Mouse (Mus musculus) CH12.LX (cell line): ENCODE data around the gene Tspan7. TPM values are rescaled to one million over a fixed set of nuclear protein-coding genes. Genes with fewer than 3 reads are reported as not detected.

Source experiments
- DNase-seq: peaks from one replicate; pipeline ENCODE4 v3.0.0-alpha.2; 2013; ENCODE audit errors: extremely low read depth
- H3K27ac ChIP-seq: 2 replicates; pipeline ENCODE4 v1.5.1; 2012; ENCODE audit warnings: low read depth, mild to moderate bottlenecking, control low read depth, moderate library complexity; ENCODE audit not compliant: insufficient read depth
- H3K27me3 ChIP-seq: replicated peaks from 2 replicates; pipeline ENCODE3; 2012; ENCODE audit warnings: inconsistent platforms
- H3K36me3 ChIP-seq, 2 experiments: replicated peaks in 1 of 2; 2 replicates each; pipeline versions ENCODE3 to v1.6.1; 2012; ENCODE audit warnings: inconsistent platforms in 1 of 2, low read length in 1 of 2, mild to moderate bottlenecking in 1 of 2, mixed read lengths in 1 of 2, moderate library complexity in 1 of 2; ENCODE audit not compliant: control insufficient read depth in 1 of 2, insufficient read depth in 1 of 2
- H3K4me1 ChIP-seq, 2 experiments: 2 replicates each; pipeline ENCODE4 v1.6.1; 2012; ENCODE audit warnings: inconsistent platforms in 1 of 2, moderate library complexity in 1 of 2; ENCODE audit not compliant: insufficient read depth in 2 of 2, control insufficient read depth in 1 of 2
- H3K4me2 ChIP-seq: 2 replicates; pipeline ENCODE4 v1.6.1; 2012; ENCODE audit warnings: low read depth, mild to moderate bottlenecking, control low read depth; ENCODE audit not compliant: poor library complexity, insufficient read depth, severe bottlenecking
- H3K4me3 ChIP-seq, 3 experiments: fragments of 150-350 bp in 1 of 3; sonication (generic) in 1 of 3; replicated peaks in 1 of 3; 2 replicates each; pipeline versions ENCODE3 to v1.5.1; 2011 to 2012; ENCODE audit warnings: low read depth in 2 of 3, low read length in 2 of 3, mild to moderate bottlenecking in 2 of 3, moderate library complexity in 2 of 3, control low read depth in 1 of 3, improper control_type of control experiment in 1 of 3, inconsistent platforms in 1 of 3, mixed read lengths in 1 of 3; ENCODE audit not compliant: poor library complexity in 1 of 3
- H3K79me2 ChIP-seq: replicated peaks from 2 replicates; pipeline ENCODE4 v1.6.1; 2012; ENCODE audit warnings: mild to moderate bottlenecking, moderate library complexity; ENCODE audit not compliant: control insufficient read depth, poor library complexity, insufficient read depth, severe bottlenecking; ENCODE audit errors: extremely low read depth
- H3K9ac ChIP-seq: 2 replicates; pipeline ENCODE4 v1.6.1; 2012; ENCODE audit warnings: low read depth, mild to moderate bottlenecking, control low read depth, moderate library complexity; ENCODE audit not compliant: insufficient read depth
- H3K9me3 ChIP-seq: replicated peaks from 2 replicates; pipeline ENCODE3; 2012; ENCODE audit warnings: low read length, inconsistent platforms, mixed read lengths
- BHLHE40 ChIP-seq: IDR thresholded peaks from 2 replicates; pipeline ENCODE4 v1.6.1; 2011; ENCODE audit warnings: mild to moderate bottlenecking, low read depth, low read length, improper control_type of control experiment
- CHD1 ChIP-seq: IDR thresholded peaks from 2 replicates; pipeline ENCODE4 v1.6.1; 2012; ENCODE audit warnings: low read depth, low read length, improper control_type of control experiment, inconsistent platforms
- CHD2 ChIP-seq: IDR thresholded peaks from 2 replicates; pipeline ENCODE4 v1.6.1; 2011; ENCODE audit warnings: low read length, improper control_type of control experiment
- CTCF ChIP-seq, 2 experiments: IDR thresholded peaks in 1 of 2; conservative IDR thresholded peaks in 1 of 2; 2 replicates each; pipeline ENCODE4 v1.5.1; 2011 to 2012; ENCODE audit warnings: low read depth in 2 of 2, low read length in 2 of 2, improper control_type of control experiment in 1 of 2, inconsistent platforms in 1 of 2, mild to moderate bottlenecking in 1 of 2, moderate library complexity in 1 of 2
- ELF1 ChIP-seq: IDR thresholded peaks from 2 replicates; pipeline ENCODE4 v1.6.1; 2014; ENCODE audit warnings: low read depth, mild to moderate bottlenecking, inconsistent platforms, low read length, improper control_type of control experiment
- GABPA ChIP-seq: IDR thresholded peaks from 2 replicates; pipeline ENCODE4 v1.6.1; 2012; ENCODE audit warnings: low read depth, low read length, improper control_type of control experiment, inconsistent platforms; ENCODE audit not compliant: insufficient replicate concordance
- IRF4 ChIP-seq: IDR thresholded peaks from 2 replicates; pipeline ENCODE4 v1.6.1; 2014; ENCODE audit warnings: low read depth, mild to moderate bottlenecking, inconsistent platforms, low read length, improper control_type of control experiment
- JUN ChIP-seq: IDR thresholded peaks from 2 replicates; pipeline ENCODE4 v1.6.1; 2011; ENCODE audit warnings: low read depth, mild to moderate bottlenecking, low read length, improper control_type of control experiment, moderate library complexity; ENCODE audit not compliant: insufficient read depth
- JUND ChIP-seq: conservative IDR thresholded peaks from 2 replicates; pipeline ENCODE4 v1.6.1; 2011; ENCODE audit warnings: low read depth, low read length, improper control_type of control experiment
- MAFK ChIP-seq: IDR thresholded peaks from 2 replicates; pipeline ENCODE4 v1.6.1; 2011; ENCODE audit warnings: low read length, improper control_type of control experiment; ENCODE audit not compliant: insufficient replicate concordance
- MAX ChIP-seq: IDR thresholded peaks from 2 replicates; pipeline ENCODE4 v1.6.1; 2011; ENCODE audit warnings: low read length, improper control_type of control experiment
- MAZ ChIP-seq: IDR thresholded peaks from 2 replicates; pipeline ENCODE4 v1.6.1; 2012; ENCODE audit warnings: low read depth, mild to moderate bottlenecking, inconsistent platforms, low read length, improper control_type of control experiment, moderate library complexity
- MYC ChIP-seq: IDR thresholded peaks from 2 replicates; pipeline ENCODE4 v1.6.1; 2011; ENCODE audit warnings: low read depth, mild to moderate bottlenecking, improper control_type of control experiment, low read length
- NELFE ChIP-seq: IDR thresholded peaks from 2 replicates; pipeline ENCODE4 v1.6.1; 2011; ENCODE audit warnings: low read depth, low read length, improper control_type of control experiment
- PAX5 ChIP-seq: IDR thresholded peaks from 2 replicates; pipeline ENCODE4 v1.6.1; 2012; ENCODE audit warnings: low read length, inconsistent platforms, mixed read lengths
- POLR2A ChIP-seq: IDR thresholded peaks from 2 replicates; pipeline ENCODE4 v1.6.1; 2011; ENCODE audit warnings: low read depth, mild to moderate bottlenecking, improper control_type of control experiment, low read length
- RAD21 ChIP-seq: IDR thresholded peaks from 2 replicates; pipeline ENCODE4 v1.6.1; 2011; ENCODE audit warnings: low read depth, mild to moderate bottlenecking, low read length, improper control_type of control experiment, moderate library complexity
- RCOR1 ChIP-seq: conservative IDR thresholded peaks from 2 replicates; pipeline ENCODE4 v1.6.1; 2012; ENCODE audit warnings: low read depth, mild to moderate bottlenecking, inconsistent platforms, low read length, improper control_type of control experiment
- SIN3A ChIP-seq: IDR thresholded peaks from 2 replicates; pipeline ENCODE4 v1.6.1; 2012; ENCODE audit warnings: low read length, improper control_type of control experiment, inconsistent platforms
- SMC3 ChIP-seq: IDR thresholded peaks from 2 replicates; pipeline ENCODE4 v1.6.1; 2011; ENCODE audit warnings: low read depth, low read length, improper control_type of control experiment
- TCF12 ChIP-seq: IDR thresholded peaks from 2 replicates; pipeline ENCODE4 v1.6.1; 2014; ENCODE audit warnings: low read depth, mild to moderate bottlenecking, inconsistent platforms, low read length, improper control_type of control experiment
- ZKSCAN1 ChIP-seq: IDR thresholded peaks from 2 replicates; pipeline ENCODE4 v1.6.1; 2012; ENCODE audit warnings: low read depth, inconsistent platforms, low read length, improper control_type of control experiment, borderline replicate concordance
- ZNF384 ChIP-seq: IDR thresholded peaks from 2 replicates; pipeline ENCODE4 v1.6.1; 2012; ENCODE audit warnings: low read depth, low read length, improper control_type of control experiment, inconsistent platforms
- dilution Hi-C: fragments of 300-500 bp; cut with MboI; formaldehyde crosslinking; loops from 2 replicates; pipeline ENCODE4 v1.14.3; 2020; ENCODE audit warnings: low sequenced_read_pairs; ENCODE audit not compliant: extremely low pct_unique_long_range_greater_than_20kb, extremely low pct_ligation_motif_present
- in situ Hi-C: fragments of 300-500 bp; cut with MboI; formaldehyde crosslinking; loops from 3 replicates; pipeline ENCODE4 v1.14.3; 2019; ENCODE audit warnings: low sequenced_read_pairs, low pct_ligation_motif_present, low pct_unique_long_range_greater_than_20kb, mixed read lengths
- polyA plus RNA-seq: library from polyadenylated mRNA; unstranded; fragments of >175 nt; gene quantifications from 2 replicates; pipeline ENCODE4 v1.2.1, GENCODE M21; 2012; ENCODE audit warnings: low read depth; ENCODE audit not compliant: insufficient read length
- total RNA-seq, 2 experiments: library from RNA; depleted of rRNA; stranded (reverse); fragments of 300-350 nt in 1 of 2; fragments of >200 nt in 1 of 2; gene quantifications; 2 replicates each; pipeline ENCODE4 v1.2.3; 2012 to 2014

Tspan7 gene
- total and polyA plus RNA-seq, 3 experiments: not detected

- in situ Hi-C loops: no loop called here
- H3K36me3 ChIP-seq: no peaks in the 10 kb centered on the region
- no peak overlapping the region for H3K4me3 ChIP-seq
- no peak for DNase-seq
- dilution Hi-C loops: no loop called here
- no peaks in the 10 kb centered on the region for H3K4me1 ChIP-seq
- H3K27ac ChIP-seq: no peak overlapping the region
- no peak for TF ChIP-seq MAZ
- no peak for TF ChIP-seq ELF1
- TF ChIP-seq MAFK: no peak
- no peak for TF ChIP-seq RCOR1
- no peak for TF ChIP-seq POLR2A
- no peak for TF ChIP-seq SIN3A
- TF ChIP-seq MYC: no peak
- no peak for TF ChIP-seq MAX
- TF ChIP-seq JUN: no peak
- no peak for TF ChIP-seq CHD2
- TF ChIP-seq JUND: no peak
- H3K79me2 ChIP-seq: no peaks in the 10 kb centered on the region
- H3K9me3 ChIP-seq: no peaks in the 10 kb centered on the region
- H3K9ac ChIP-seq: no peak overlapping the region
- H3K27me3 ChIP-seq: no peaks in the 10 kb centered on the region
- no peak overlapping the region for H3K4me2 ChIP-seq
Observed at GRCm38 (mm10) chrX:10539009-10539408, 54.1 kb downstream of the Tspan7 start.

- dilution Hi-C loops: no loop called here
- TF ChIP-seq CHD1 (no peak), GABPA (no peak), TCF12 (no peak), ZNF384 (no peak), PAX5 (no peak), NELFE (no peak), JUND (no peak), BHLHE40 (no peak), SMC3 (no peak), ZKSCAN1 (no peak), MYC (no peak), RAD21 (no peak), IRF4 (no peak), CTCF (conservative IDR thresholded peaks at IDR 0.05 in 1 of 2, IDR thresholded peaks at IDR 0.05 in 1 of 2; ENCODE audit: low read depth in 2 of 2, low read length in 2 of 2) (no peak)
- TF ChIP-seq, all 38 proteins: peak for 0
Observed at GRCm38 (mm10) chrX:10539482-10540166, 54.7 kb downstream of the Tspan7 start.

More at GRCm38 (mm10) chrX:10539482-10540166, 54.7 kb downstream of the Tspan7 start:
- Histone ChIP-seq H3K36me3 (no peaks in the 10 kb centered on the region), H3K4me3 (no peak overlapping the region), H3K9me3 (no peaks in the 10 kb centered on the region), H3K4me1 (no peaks in the 10 kb centered on the region), H3K27ac (no peak overlapping the region), H3K27me3 (no peaks in the 10 kb centered on the region), H3K4me2 (no peak overlapping the region), H3K79me2 (no peaks in the 10 kb centered on the region), H3K9ac (no peak overlapping the region)
- in situ Hi-C loops: no loop called here
- DNase-seq: no peak
